Mouse (Mus musculus) cerebellum, postnatal 4 days (tissue): ENCODE measurements around the gene B230219D22Rik.
"Not testable (repeated sequence)": the region's sequence is repeated elsewhere in the genome, so short reads cannot be mapped to it uniquely, and the experiment has no call there.

Experiments
- DNase-seq, 2 experiments: peaks; one replicate each; pipeline ENCODE4 v3.0.0; 2022; ENCODE audit warnings: low spot score in 2 of 2, mixed read lengths in 1 of 2

The B230219D22Rik gene

GRCm38 (mm10) chr13:55692535-55693242 is at the start of gene B230219D22Rik:
Gene B230219D22Rik (plus strand): TSS chr13:55693124.
- peak; percentile 83 to 94 for DNase-seq

DNA sequence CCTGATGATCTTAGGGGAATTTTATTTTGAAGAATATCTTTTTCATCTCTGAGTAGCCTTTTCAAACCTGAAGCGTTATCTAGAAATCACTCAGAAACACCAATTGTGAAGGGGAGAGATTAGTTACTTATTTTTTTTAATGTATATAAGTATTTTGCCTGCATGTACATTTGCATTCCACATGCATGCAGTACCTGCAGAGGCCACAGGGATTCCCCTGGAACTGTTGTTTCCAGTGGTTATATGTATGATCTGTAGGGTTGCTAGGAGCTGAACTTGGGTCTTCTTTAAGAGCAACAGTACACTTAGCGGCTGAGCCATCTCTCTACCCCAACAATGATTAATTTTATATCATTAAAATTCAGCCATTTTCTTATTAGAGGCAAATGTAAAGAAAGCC is 48.4 kb upstream of the B230219D22Rik start:
- DNase-seq = peak in 1 of 2 experiments; percentile 8

- DNase-seq = no peak
Observed at GRCm38 (mm10) chr13:55650098-55650497, 42.8 kb upstream of the B230219D22Rik start.

GRCm38 (mm10) chr13:55650980-55651379 is 41.9 kb upstream of the B230219D22Rik start:
- DNase-seq = no peak

GRCm38 (mm10) chr13:55668550-55668949 is 24.4 kb upstream of the B230219D22Rik start:
- peak in 1 of 2 experiments; percentile 48 for DNase-seq

DNA sequence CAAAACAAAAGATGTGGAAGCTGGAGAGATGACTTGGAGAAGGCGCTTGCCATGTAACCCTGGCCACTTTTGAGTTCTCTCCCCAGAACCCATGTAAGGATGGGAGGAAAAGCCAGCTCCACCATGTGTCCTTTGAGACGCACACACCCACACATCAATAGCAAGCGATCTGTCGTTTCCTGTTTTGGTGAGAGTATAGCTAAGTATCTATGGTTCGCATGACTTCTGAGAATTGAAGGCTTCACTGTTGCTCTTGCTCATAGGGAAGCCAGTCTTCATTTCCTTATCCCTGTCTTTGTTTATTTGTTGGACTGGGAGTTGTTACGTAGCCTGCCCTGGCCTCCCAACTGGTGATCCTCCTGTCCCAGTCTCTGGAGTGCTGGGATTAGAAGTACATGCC is 20.2 kb upstream of the B230219D22Rik start:
- no peak for DNase-seq

- DNase-seq = no peak
Observed at GRCm38 (mm10) chr13:55677364-55677763, 15.6 kb upstream of the B230219D22Rik start.

DNA sequence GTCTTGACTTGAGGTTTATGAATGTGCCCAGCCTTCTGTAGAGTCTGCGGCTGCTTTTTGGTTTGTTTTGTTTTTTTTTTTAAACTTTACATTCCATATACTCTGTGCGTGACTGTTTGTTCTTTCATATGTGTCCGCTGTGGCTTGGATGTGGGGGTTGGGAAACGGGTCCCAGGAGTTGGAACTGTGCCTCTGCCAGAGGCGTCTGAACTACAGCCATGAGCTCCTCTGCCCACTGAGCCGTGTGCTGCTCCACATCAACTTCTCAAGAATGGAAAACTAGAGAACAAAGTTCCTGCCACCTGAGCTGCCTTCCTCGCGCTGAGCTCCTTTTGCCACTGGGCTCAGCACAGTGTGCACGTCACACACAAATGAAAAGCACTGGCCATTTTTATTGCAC is 10.7 kb upstream of the B230219D22Rik start:
- no peak for DNase-seq

GRCm38 (mm10) chr13:55683581-55683980 is 9.3 kb upstream of the B230219D22Rik start:
- no peak for DNase-seq

DNA sequence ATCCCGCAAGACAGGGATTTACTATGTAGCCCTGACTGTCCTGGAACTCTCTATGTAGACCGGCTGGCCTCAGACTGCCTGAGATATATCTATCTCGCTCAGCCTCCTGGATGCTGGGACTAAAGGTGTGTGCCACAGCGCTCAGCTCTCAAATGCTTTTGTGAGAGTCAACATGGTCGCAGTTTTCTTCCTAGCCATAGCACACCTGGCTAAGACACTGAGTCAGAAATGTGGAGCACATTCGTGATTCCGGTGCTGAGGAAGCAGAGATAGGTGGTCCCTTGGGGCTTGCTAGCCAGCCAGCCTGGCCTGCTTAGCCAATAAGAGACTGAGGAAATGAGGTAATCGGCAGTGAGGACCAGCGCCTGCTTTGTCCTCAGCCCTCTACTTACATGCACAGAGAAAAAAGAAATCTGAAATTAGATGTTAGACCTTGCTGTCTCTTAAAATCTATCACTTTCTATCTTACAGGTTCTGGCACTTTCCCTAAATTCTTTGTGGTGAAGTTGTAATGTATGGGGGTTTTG is 6.8 kb upstream of the B230219D22Rik start:
- no peak for DNase-seq

GRCm38 (mm10) chr13:55687927-55688602 is 4.9 kb upstream of the B230219D22Rik start:
- DNase-seq = no peak

GRCm38 (mm10) chr13:55693243-55693721 is 358 bp downstream of the B230219D22Rik start:
- no peak for DNase-seq

DNA sequence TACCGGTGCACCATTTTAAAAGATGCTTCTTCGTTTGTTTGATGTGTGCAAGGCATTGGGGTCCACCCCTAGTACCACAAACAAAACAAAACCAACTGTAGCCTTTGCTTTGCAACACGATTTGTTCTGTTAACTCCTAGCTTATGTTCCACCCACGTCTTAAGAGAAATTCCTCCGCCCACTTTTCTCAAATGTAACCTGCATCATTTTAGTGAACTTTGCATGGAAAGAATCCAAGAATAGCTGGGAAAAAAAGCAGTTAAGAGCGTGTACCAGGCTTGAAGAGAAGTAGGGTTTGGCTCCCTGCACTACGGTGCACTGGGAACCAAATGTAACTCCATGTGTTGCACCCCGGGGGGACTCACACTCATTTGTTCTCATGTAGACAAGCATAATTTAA is 1.2 kb downstream of the B230219D22Rik start:
- DNase-seq = no peak

DNA sequence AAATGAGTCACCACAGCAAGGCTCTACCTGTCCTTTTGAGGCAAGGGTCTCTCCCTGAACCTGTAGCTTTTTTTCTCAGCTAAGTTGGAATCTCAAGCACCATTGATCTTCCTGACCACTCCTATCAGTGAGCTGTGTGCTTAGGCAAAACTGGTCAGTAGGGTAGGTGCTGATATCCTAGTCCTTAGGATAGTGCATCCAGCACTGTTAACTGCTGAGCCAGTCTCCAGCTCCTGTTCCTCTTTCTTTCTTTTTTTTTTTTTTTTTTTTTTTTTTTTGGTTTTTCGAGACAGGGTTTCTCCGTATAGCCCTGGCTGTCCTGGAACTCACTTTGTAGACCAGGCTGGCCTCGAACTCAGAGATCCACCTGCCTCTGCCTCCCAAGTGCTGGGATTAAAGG is 3.1 kb downstream of the B230219D22Rik start:
- DNase-seq = not testable (repeated sequence)

DNA sequence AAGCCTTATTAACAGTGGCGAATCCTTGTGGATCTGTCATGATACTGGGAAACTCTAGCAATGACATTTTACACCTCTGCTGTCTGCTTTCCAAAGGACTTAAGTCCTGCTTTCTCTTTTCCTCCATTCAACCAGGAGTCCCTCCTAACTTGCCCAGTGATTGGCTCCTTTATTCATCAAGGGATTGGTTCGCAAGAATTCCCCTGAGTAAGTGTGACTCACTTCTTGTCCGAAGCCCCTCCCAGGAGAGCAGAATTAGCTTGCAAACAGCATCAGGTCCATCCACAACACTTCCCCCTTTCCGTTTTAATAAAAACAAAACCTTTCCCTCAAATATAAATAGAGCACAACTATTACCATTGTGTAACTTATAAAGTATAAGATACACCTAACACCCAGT is 11.4 kb downstream of the B230219D22Rik start:
- DNase-seq = no peak

GRCm38 (mm10) chr13:55712846-55713245 is 19.9 kb downstream of the B230219D22Rik start:
- DNase-seq = no peak

- peak; percentile 82 to 92 for DNase-seq
Observed at GRCm38 (mm10) chr13:55714501-55715166, 21.7 kb downstream of the B230219D22Rik start, which contains the start of gene Txndc15. Gene Txndc15 (plus strand): TSS chr13:55714650.

DNA sequence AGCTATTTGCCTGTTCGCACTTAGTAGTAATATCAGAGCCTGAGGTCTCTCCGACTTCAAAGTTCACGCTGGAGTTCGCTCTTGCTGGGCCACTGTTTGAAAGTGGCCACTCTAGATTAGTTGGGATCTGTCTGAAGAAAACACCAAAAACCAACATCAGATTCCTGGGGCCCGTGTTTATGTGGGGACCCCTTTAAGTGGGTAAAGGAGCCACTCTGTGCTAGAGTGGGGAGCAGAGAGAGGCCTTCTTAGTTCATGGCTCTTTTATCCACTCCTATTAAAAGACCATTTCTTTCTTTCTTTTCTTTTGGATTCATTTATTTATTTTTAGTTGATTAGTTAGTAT is 22.2 kb downstream of the B230219D22Rik start:
- no peak for DNase-seq

DNA sequence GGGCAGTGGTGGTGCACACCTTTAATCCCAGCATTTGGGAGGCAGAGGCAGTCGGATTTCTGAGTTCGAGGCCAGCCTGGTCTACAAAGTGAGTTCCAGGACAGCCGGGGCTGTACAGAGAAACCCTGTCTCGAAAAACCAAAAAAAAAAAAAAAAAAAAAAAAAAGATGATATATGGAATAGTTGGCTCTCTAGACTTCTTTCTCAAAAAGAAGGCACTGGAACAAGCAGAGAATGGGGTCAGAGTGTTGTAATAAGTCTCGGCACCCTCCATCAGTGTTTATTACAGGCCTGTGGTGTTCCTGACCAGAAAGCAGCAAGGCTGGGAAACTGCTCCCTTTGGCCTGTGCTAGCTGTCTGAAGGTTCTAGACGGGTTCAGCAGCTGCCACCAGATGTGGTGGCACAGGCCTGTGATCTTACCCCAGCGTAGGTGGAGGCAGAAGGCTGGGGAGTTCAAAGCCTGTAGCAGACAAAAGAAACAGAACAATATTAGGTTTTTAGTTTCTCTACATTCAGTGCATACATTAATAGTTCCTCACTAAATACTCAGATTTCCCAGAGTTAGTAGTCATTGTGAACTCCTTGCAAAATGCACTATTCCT is 23.1 kb downstream of the B230219D22Rik start:
- no peak for DNase-seq

- DNase-seq = peak in 1 of 2 experiments; percentile 50
Observed at GRCm38 (mm10) chr13:55721516-55721915, 28.6 kb downstream of the B230219D22Rik start.

DNA sequence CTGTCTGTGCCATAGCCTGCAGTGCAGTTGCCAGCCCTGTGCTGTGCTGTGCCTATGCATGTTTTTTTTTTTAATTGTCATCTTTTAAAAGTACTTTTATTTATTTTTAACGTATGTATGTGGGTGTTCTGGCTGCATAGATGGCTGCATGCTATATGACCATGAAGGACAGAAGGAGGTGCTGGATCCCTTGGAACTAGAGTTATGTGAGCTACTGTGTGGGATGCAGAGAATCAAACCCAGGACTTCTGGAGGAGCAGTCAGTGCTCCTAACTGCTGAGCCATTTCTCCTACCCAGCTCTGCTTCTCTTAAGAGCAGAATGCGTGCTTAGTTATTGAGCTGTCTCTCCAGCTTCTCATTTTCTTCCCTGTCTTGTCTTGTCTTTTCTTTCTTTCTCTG is 29.1 kb downstream of the B230219D22Rik start:
- no peak for DNase-seq

GRCm38 (mm10) chr13:55726598-55727119 is 33.7 kb downstream of the B230219D22Rik start:
- DNase-seq = no peak
